Comparison of ENCODE assay signal across 26 mouse cellular contexts in genomic region chr12:69489686-69490085, GRCm38 (mm10).
A peak's percentile ranks its signal among the peaks of the same experiment; 100 is the strongest.
DNase-seq lines count a peak whose midpoint lies in the region; ATAC-seq lines count a peak whose summit lies in the region.
"Had no signal": no experiment of that assay in that cellular context is flagged by ENCODE, and none has a peak within 500 bp of the region (broad histone marks: within the 10 kb centered on the region; RNA-seq: fewer than 3 reads in every experiment).

No protein-coding gene starts in this region.

- H3K9me3 ChIP-seq in heart, embryonic 10.5 days: no peaks in the 10 kb centered on the region
- no peaks in the 10 kb centered on the region for H3K9me3 ChIP-seq in lung, embryonic 16.5 days (ENCODE audit: control insufficient read depth, low read length)
- H3K9me3 ChIP-seq in limb, embryonic 10.5 days (replicated peaks): no peaks in the 10 kb centered on the region
- H3K9me3 ChIP-seq: embryonic facial prominence, embryonic 15.5 days; forebrain, embryonic 10.5 days; heart, embryonic 15.5 days; hindbrain, embryonic 13.5 days had no signal

- H3K4me1 ChIP-seq in heart, embryonic 10.5 days: peaks cover 12% of the 10 kb centered on the region
- peaks cover 20% of the 10 kb centered on the region for H3K4me1 ChIP-seq in lung, embryonic 16.5 days (replicated peaks; ENCODE audit: control insufficient read depth, insufficient read depth, low read length)
- H3K4me1 ChIP-seq in limb, embryonic 10.5 days: peaks cover 8% of the 10 kb centered on the region

- no peak overlapping the region for H3K4me2 ChIP-seq in lung, embryonic 16.5 days (ENCODE audit: low read depth, low read length)
- H3K4me2 ChIP-seq: embryonic facial prominence, embryonic 15.5 days; heart, embryonic 11.5 days; heart, embryonic 15.5 days; hindbrain, embryonic 13.5 days had no signal

- WGBS in heart, embryonic 10.5 days: 84% methylated on average over 10 of the region's 10 CpGs
- 60% methylated on average over 10 of the region's 10 CpGs for WGBS in lung, embryonic 16.5 days
- 88% methylated on average over 10 of the region's 10 CpGs for whole genome bisulfite sequencing in limb, embryonic 10.5 days

- no peaks in the 10 kb centered on the region for H3K27me3 ChIP-seq in heart, embryonic 10.5 days (ENCODE audit: insufficient read depth, poor library complexity, severe bottlenecking)
- no peaks in the 10 kb centered on the region for H3K27me3 ChIP-seq in lung, embryonic 16.5 days (ENCODE audit: control insufficient read depth, insufficient read depth, low read depth, low read length)
- H3K27me3 ChIP-seq in limb, embryonic 10.5 days (ENCODE audit: low read depth, poor library complexity, severe bottlenecking): no peaks in the 10 kb centered on the region
- H3K27me3 ChIP-seq: embryonic facial prominence, embryonic 15.5 days; heart, embryonic 15.5 days; Patski had no signal

- no peak overlapping the region for H3K27ac ChIP-seq in heart, embryonic 10.5 days
- H3K27ac ChIP-seq in lung, embryonic 16.5 days (ENCODE audit: low read length): no peak overlapping the region
- H3K27ac ChIP-seq in limb, embryonic 10.5 days: no peak overlapping the region
- H3K27ac ChIP-seq: embryonic facial prominence, embryonic 15.5 days; forebrain, embryonic 10.5 days; gastrocnemius, adult 2 months; heart, embryonic 15.5 days; hindbrain, embryonic 13.5 days had no signal

- H3K9ac ChIP-seq in lung, embryonic 16.5 days (ENCODE audit: low read length): no peak overlapping the region
- H3K9ac ChIP-seq: embryonic facial prominence, embryonic 15.5 days; heart, embryonic 15.5 days; hindbrain, embryonic 13.5 days had no signal

- no peak overlapping the region for H3K4me3 ChIP-seq in heart, embryonic 10.5 days
- H3K4me3 ChIP-seq in lung, embryonic 16.5 days (ENCODE audit: low read length): no peak overlapping the region
- H3K4me3 ChIP-seq in limb, embryonic 10.5 days: no peak overlapping the region
- H3K4me3 ChIP-seq: embryonic facial prominence, embryonic 15.5 days; erythroblast, embryonic 14.5 days; forebrain, embryonic 10.5 days; gastrocnemius, adult 2 months; heart, embryonic 15.5 days; hindbrain, embryonic 13.5 days had no signal

- no peaks in the 10 kb centered on the region for H3K36me3 ChIP-seq in heart, embryonic 10.5 days
- H3K36me3 ChIP-seq in lung, embryonic 16.5 days (ENCODE audit: control insufficient read depth, insufficient read depth, low read length): no peaks in the 10 kb centered on the region
- no peaks in the 10 kb centered on the region for H3K36me3 ChIP-seq in limb, embryonic 10.5 days
- H3K36me3 ChIP-seq: embryonic facial prominence, embryonic 15.5 days; forebrain, embryonic 10.5 days; heart, embryonic 15.5 days; hindbrain, embryonic 13.5 days had no signal

- peak; percentile 37 for ATAC-seq in lung, embryonic 16.5 days (ENCODE audit: low read depth)
- ATAC-seq: CD4-positive, CD25-positive, alpha-beta regulatory T cell, adult 4 months; forebrain, embryonic 14.5 days; Patski had no signal

- DNase-seq in heart, adult 11 months: peak; percentile 84
- no peak for DNase-seq in heart, embryonic 10.5 days (ENCODE audit: low spot score)
- peak; percentile 18 for DNase-seq in ZHBTc4 (ENCODE audit: low read depth, low spot score)
- peak; percentile 79 for DNase-seq in lung, postnatal 25 days (ENCODE audit: low spot score)
- DNase-seq in limb, embryonic 10.5 days (ENCODE audit: low spot score): no peak
- no peak for DNase-seq in layer of hippocampus, adult 9-10 months (ENCODE audit: low spot score)
- no peak for DNase-seq in yolk sac, embryonic 10.5 days (ENCODE audit: low spot score)
- DNase-seq: adrenal gland, adult 2 months; adrenal gland, postnatal 25 days; B cell, adult 2 months; cerebellum, adult 2 months; cerebellum, postnatal 10 days; gastrocnemius, adult 2 months; gastrocnemius, postnatal 36 days; heart, adult 18-20 months; heart, postnatal 14 days had no signal

Comparison
In these comparisons a context has a peak if more than half of its experiments do, and no peak if none do; other contexts are left out.
1. DNase-seq: peak in heart, adult 11 months (single experiment), ZHBTc4 (single experiment) and lung, postnatal 25 days (single experiment); none in heart, embryonic 10.5 days (single experiment), limb, embryonic 10.5 days (single experiment), layer of hippocampus, adult 9-10 months (single experiment) and yolk sac, embryonic 10.5 days (single experiment).